Mouse (Mus musculus): ENCODE measurements around the gene Polr3b. TPM values are rescaled to one million over a fixed set of nuclear protein-coding genes. Genes with fewer than 3 reads are reported as not detected.

Gene Polr3b
- polyA plus RNA-seq, 1 experiment from 2014 or later = 8.0 TPM

GRCm38 (mm10) chr10:84693841-84694638, 71.9 kb downstream of the Polr3b start:
- Histone ChIP-seq H3K4me3 (no peak overlapping the region), H3K4me2 (no peak overlapping the region), H3K4me1 (replicated peaks) (peaks cover 4% of the 10 kb centered on the region), H3K36me3 (peaks cover 14% of the 10 kb centered on the region; the same call in 1 of the 2 replicates), H3K27ac (no peak overlapping the region), H3K27me3 (no peaks in the 10 kb centered on the region), H3K9ac (no peak overlapping the region), H3K9me3 (replicated peaks) (no peaks in the 10 kb centered on the region)
- WGBS = 80% methylated on average over 8 of the region's 8 CpGs
- no peak for ATAC-seq (replicated peaks; ENCODE audit: insufficient number of reproducible peaks, insufficient read depth, low FRiP score, low read depth)

DNA sequence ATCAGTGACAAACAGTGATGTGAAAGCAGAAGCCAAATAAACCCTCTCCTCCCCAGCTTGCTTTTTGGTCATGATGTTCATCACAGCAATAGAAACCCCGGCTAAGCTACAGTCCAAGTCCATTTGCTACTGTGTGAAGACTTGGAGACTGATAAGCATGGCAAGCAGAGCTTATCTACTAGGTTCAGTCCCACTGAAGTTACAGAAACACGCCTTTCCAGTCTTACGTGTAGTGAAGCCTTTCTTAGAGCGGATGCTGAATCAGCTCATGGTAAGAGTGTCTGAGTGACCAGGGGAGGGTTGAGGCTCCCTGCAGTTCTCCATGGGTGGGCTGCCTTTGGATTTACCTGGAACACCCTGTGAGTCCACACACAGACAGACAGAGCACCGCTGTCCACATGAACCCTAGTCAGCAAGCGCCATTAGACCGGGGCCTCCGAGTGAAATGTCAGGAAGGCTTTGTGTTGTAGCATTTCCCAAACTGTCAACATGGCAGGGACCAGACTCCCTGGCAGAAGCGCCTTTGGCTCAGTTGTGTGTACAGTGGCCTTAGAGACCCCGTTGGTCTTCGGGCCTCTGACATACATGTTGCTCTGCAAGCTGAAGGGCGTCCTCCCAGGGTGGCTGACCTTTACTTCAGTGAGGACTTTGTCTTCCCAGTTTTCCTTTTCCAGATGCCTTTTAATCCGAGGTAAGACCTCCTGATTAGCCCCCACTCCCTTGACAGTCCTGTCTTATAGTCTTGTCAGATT, 78.3 kb downstream of the Polr3b start:
- no peaks in the 10 kb centered on the region for H3K9me3 ChIP-seq (replicated peaks)
- no peak for ATAC-seq (replicated peaks; ENCODE audit: insufficient number of reproducible peaks, insufficient read depth, low FRiP score, low read depth)
- H3K4me2 ChIP-seq = no peak overlapping the region
- H3K4me1 ChIP-seq (replicated peaks) = peaks cover 14% of the 10 kb centered on the region
- no peak overlapping the region for H3K9ac ChIP-seq
- H3K36me3 ChIP-seq = peaks cover 25% of the 10 kb centered on the region; the same call in 1 of the 2 replicates
- WGBS = 76% methylated on average over 13 of the region's 13 CpGs
- no peak overlapping the region for H3K4me3 ChIP-seq
- H3K27ac ChIP-seq = 0 out of 2 replicates have a peak overlapping the region, but pooled peaks have one; percentile 15
- H3K27me3 ChIP-seq = no peaks in the 10 kb centered on the region

DNA sequence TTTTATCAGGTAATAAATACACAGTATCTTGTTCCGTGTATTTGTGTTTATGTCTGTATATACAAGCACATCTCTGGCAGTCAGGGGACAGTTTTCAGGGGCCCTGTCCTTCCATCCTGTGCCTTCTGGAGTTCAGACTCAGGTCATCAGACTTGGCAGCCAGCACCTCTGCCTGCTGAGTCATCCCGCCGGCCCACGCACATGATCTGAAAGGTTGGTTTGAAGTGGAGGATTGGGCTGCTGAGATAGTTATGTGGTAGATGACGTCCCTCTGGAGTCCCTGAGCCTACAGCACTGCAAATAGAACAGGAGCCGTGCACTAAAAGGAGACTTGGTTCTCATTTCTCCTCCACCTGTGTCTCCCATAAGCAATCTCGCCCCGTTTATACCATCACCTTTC, 79.0 kb downstream of the Polr3b start:
- peak; percentile 77 for ATAC-seq (replicated peaks; ENCODE audit: insufficient number of reproducible peaks, insufficient read depth, low FRiP score, low read depth)
- Histone ChIP-seq H3K36me3 (peaks cover 25% of the 10 kb centered on the region; the same call in 1 of the 2 replicates), H3K4me1 (replicated peaks) (peaks cover 18% of the 10 kb centered on the region), H3K4me2 (no peak overlapping the region), H3K9me3 (replicated peaks) (no peaks in the 10 kb centered on the region), H3K9ac (no peak overlapping the region), H3K27ac (0 out of 2 replicates have a peak overlapping the region, but pooled peaks have one; percentile 15), H3K27me3 (no peaks in the 10 kb centered on the region), H3K4me3 (no peak overlapping the region)
- 46% methylated on average over 8 of the region's 8 CpGs for WGBS

DNA sequence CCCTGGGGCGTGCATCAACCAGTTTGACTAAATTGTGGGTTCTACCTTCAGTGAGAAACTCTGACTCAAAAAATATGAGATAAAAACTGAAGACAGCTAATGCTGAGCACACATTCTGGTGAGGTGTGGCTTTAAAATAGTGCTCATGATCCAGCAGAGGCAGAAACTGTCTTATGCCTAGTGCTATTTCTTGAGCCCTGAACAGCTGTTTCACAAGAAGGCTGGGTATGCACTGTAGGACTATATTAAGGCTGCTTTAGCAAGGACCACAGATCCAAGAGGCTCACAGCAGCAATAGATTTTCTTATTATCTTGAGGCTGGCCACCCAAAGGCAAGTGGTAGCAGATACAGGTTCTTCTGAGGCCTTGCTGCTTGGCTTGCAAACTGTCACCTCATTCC, 80.0 kb downstream of the Polr3b start:
- H3K4me1 ChIP-seq (replicated peaks) = peaks cover 24% of the 10 kb centered on the region
- no peak for ATAC-seq (replicated peaks; ENCODE audit: insufficient number of reproducible peaks, insufficient read depth, low FRiP score, low read depth)

DNA sequence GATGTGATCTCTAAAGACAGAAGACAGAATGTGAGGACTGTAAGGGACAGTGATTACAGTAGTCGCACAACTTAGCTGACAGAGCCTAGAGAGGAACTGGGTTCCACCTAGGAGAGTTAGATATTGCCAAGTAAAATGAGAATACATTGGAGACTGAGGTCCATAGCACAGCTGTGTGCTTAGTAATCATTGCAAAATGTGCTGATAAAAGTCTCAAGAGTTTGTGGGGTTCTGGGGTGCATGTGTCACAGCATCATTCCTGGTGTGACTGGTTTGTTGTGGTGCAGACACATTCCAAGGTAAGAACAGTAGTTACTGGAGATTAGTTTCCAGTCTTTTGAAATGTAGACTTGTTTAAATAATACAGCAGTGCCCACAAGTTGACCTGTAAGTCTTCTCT, 82.5 kb downstream of the Polr3b start:
- H3K9ac ChIP-seq = no peak overlapping the region
- no peaks in the 10 kb centered on the region for H3K9me3 ChIP-seq (replicated peaks)
- 88% methylated on average over 1 of the region's 1 CpGs for WGBS
- H3K4me1 ChIP-seq (replicated peaks) = peaks cover 28% of the 10 kb centered on the region
- H3K27me3 ChIP-seq = no peaks in the 10 kb centered on the region
- no peak overlapping the region for H3K27ac ChIP-seq
- H3K4me2 ChIP-seq = no peak overlapping the region
- no peak for ATAC-seq (replicated peaks; ENCODE audit: insufficient number of reproducible peaks, insufficient read depth, low FRiP score, low read depth)
- H3K36me3 ChIP-seq = peaks cover 8% of the 10 kb centered on the region; the same call in 1 of the 2 replicates
- H3K4me3 ChIP-seq = no peak overlapping the region

More for the DNA sequence above, 80.0 kb downstream of the Polr3b start:
- H3K4me3 ChIP-seq = no peak overlapping the region
- no peaks in the 10 kb centered on the region for H3K27me3 ChIP-seq
- H3K27ac ChIP-seq = no peak overlapping the region
- peaks cover 21% of the 10 kb centered on the region; the same call in 1 of the 2 replicates for H3K36me3 ChIP-seq
- H3K4me2 ChIP-seq = no peak overlapping the region
- H3K9me3 ChIP-seq (replicated peaks) = no peaks in the 10 kb centered on the region
- no peak overlapping the region for H3K9ac ChIP-seq
- 88% methylated on average over 1 of the region's 1 CpGs for WGBS

GRCm38 (mm10) chr10:84705234-84705633, 83.1 kb downstream of the Polr3b start:
- Histone ChIP-seq H3K36me3 (peaks cover 2% of the 10 kb centered on the region; the same call in 1 of the 2 replicates), H3K9me3 (replicated peaks) (no peaks in the 10 kb centered on the region)
- WGBS = 84% methylated on average over 7 of the region's 7 CpGs

DNA sequence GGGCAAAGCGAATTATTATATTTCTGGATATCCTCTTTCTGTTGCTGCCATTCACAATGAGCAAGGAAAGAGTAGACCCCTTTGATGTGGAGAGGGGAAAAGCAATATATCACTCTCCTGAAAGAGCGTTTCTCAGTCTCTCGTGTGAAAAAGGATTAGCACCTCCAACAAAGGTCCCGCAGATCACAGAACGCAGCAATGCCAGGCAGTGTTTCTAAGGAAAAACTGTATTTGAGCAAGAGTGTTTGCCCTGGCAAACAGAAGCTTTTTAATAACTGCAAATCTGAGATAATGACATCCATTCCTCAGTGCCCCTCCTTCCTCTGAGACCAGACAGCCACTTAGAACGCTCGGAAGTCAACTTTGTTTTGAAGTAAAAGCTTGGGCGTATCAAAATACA, 84.5 kb downstream of the Polr3b start:
- peak overlapping the region; percentile 74 for H3K27ac ChIP-seq
- WGBS = 63% methylated on average over 8 of the region's 8 CpGs
- H3K4me2 ChIP-seq = no peak overlapping the region
- no peaks in the 10 kb centered on the region; the same call in 1 of the 2 replicates for H3K36me3 ChIP-seq
- no peaks in the 10 kb centered on the region for H3K9me3 ChIP-seq (replicated peaks)
- H3K4me3 ChIP-seq = no peak overlapping the region
- ATAC-seq (replicated peaks; ENCODE audit: insufficient number of reproducible peaks, insufficient read depth, low FRiP score, low read depth) = no peak
- no peak overlapping the region for H3K9ac ChIP-seq
- no peaks in the 10 kb centered on the region for H3K27me3 ChIP-seq
- peaks cover 18% of the 10 kb centered on the region for H3K4me1 ChIP-seq (replicated peaks)

More at GRCm38 (mm10) chr10:84705234-84705633, 83.1 kb downstream of the Polr3b start:
- no peak overlapping the region for H3K4me2 ChIP-seq
- no peak overlapping the region for H3K4me3 ChIP-seq
- H3K27ac ChIP-seq = no peak overlapping the region
- peaks cover 27% of the 10 kb centered on the region for H3K4me1 ChIP-seq (replicated peaks)
- ATAC-seq (replicated peaks; ENCODE audit: insufficient number of reproducible peaks, insufficient read depth, low FRiP score, low read depth) = no peak
- H3K9ac ChIP-seq = no peak overlapping the region
- H3K27me3 ChIP-seq = no peaks in the 10 kb centered on the region

DNA sequence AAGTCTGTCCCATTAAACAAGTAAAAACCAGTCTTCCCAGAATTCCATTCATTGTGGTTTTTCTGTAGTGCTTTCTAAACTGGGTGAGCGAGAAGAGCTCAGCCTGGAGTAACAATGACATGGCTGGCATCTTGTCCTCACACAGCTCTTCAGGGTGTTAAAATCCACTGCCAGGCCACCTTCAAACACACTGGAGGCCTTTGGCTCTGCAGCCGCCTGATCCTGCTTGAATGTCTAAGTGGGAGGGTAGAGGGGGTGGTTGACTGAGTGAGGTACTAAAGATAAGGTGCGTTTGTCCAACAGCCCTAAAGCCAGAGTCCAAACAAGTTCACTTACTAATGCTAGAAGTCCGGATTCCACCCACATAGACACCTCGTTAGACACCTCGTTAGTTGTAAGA, 85.1 kb downstream of the Polr3b start:
- 30% methylated on average over 6 of the region's 6 CpGs for WGBS
- Histone ChIP-seq H3K4me2 (no peak overlapping the region), H3K27ac (peak overlapping the region; percentile 74), H3K4me1 (replicated peaks) (peaks cover 25% of the 10 kb centered on the region), H3K27me3 (no peaks in the 10 kb centered on the region), H3K36me3 (no peaks in the 10 kb centered on the region; the same call in 1 of the 2 replicates), H3K4me3 (no peak overlapping the region), H3K9me3 (replicated peaks) (no peaks in the 10 kb centered on the region), H3K9ac (no peak overlapping the region)
- ATAC-seq (replicated peaks; ENCODE audit: insufficient number of reproducible peaks, insufficient read depth, low FRiP score, low read depth) = 0 out of 2 replicates have a peak, but pooled peaks have one; percentile 55

DNA sequence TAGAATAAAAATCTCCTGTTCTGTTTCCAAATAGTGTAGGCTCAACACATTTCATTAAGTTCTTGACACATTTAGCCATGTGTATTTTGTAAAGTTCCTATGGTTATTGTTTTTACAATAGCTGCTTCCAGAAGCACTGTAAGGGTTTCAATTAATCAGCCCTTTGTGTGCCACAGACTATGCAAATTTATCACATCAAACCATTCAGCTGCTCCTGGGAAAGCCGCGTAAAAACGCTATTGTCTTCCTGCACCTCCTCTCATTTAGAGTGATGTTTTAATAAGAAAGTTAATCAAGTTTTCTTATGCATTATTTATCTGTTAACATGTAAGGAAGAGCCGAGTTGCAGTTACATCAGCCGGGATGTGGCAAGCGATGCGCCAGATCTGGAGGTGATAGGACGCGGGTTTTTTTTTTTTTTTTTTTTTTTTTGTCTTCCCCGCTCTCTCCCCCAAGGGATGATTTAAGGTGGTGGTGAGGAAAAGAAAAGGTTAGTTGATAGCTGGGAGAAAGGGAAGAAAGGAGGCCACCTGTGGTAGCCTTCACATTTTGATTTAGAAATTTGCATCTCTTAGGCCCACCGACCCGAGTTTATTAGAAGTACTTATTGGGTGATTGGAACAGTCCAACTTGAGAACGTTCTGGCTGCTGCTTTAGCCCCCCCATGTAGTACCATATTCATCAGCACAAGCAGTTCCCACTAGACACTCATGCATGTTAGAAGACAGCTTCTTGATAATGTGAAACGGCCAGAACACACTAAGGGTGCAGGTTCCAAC, 85.8 kb downstream of the Polr3b start:
- Histone ChIP-seq H3K4me1 (replicated peaks) (peaks cover 32% of the 10 kb centered on the region), H3K4me2 (no peak overlapping the region), H3K36me3 (no peaks in the 10 kb centered on the region), H3K27me3 (no peaks in the 10 kb centered on the region), H3K27ac (peak overlapping the region; percentile 74), H3K4me3 (no peak overlapping the region), H3K9ac (no peak overlapping the region), H3K9me3 (replicated peaks) (no peaks in the 10 kb centered on the region)
- no peak for ATAC-seq (replicated peaks; ENCODE audit: insufficient number of reproducible peaks, insufficient read depth, low FRiP score, low read depth)
- 65% methylated on average over 14 of the region's 14 CpGs for WGBS

DNA sequence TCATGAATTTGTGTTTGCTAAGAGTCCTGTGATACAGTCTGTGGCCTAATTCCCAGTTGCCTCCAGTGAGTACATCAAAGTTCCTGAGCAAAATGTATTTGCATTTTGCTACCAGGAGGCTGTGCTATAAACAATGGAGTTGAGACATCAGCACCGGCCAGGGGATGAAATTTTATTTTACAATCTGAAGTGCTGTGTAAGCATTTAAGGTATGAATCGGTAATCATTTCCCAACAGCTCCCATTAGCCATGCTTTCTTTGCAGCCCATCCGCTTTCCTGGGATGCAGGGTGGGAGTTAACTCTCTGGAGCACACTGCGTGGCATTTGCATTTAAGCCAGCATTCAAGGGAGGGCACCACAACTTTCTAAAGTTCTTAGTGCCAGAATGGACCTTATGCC, 88.1 kb downstream of the Polr3b start:
- Histone ChIP-seq H3K27me3 (no peaks in the 10 kb centered on the region), H3K4me3 (no peak overlapping the region), H3K27ac (no peak overlapping the region), H3K9me3 (replicated peaks) (no peaks in the 10 kb centered on the region), H3K36me3 (0 out of 2 replicates have a peak, but pooled peaks cover 3% of the 10 kb centered on the region), H3K4me1 (replicated peaks) (peaks cover 41% of the 10 kb centered on the region), H3K4me2 (no peak overlapping the region), H3K9ac (no peak overlapping the region)
- no peak for ATAC-seq (replicated peaks; ENCODE audit: insufficient number of reproducible peaks, insufficient read depth, low FRiP score, low read depth)
- WGBS = 57% methylated on average over 4 of the region's 4 CpGs

- Histone ChIP-seq H3K27me3 (no peaks in the 10 kb centered on the region), H3K4me1 (replicated peaks) (peaks cover 37% of the 10 kb centered on the region), H3K4me3 (no peak overlapping the region), H3K4me2 (no peak overlapping the region), H3K27ac (no peak overlapping the region), H3K9ac (no peak overlapping the region), H3K9me3 (replicated peaks) (no peaks in the 10 kb centered on the region), H3K36me3 (0 out of 2 replicates have a peak, but pooled peaks cover 9% of the 10 kb centered on the region)
- WGBS = 64% methylated on average over 4 of the region's 4 CpGs
- no peak for ATAC-seq (replicated peaks; ENCODE audit: insufficient number of reproducible peaks, insufficient read depth, low FRiP score, low read depth)
Measured at GRCm38 (mm10) chr10:84710827-84711226, 88.7 kb downstream of the Polr3b start.
